Mouse (Mus musculus) neutrophil, adult 83 days (primary cell): Measurements from ENCODE around the gene Zfp58. TPM values are rescaled to one million over a fixed set of nuclear protein-coding genes. Genes with fewer than 3 reads are reported as not detected.

Source experiments
- total RNA-seq, 2 experiments: library from RNA; stranded (reverse); gene quantifications; one replicate each; pipeline ENCODE4 v1.2.4; 2023

The Zfp58 gene
- total RNA-seq, result 1 to 10 TPM; 3.6 to 5.8 TPM

DNA sequence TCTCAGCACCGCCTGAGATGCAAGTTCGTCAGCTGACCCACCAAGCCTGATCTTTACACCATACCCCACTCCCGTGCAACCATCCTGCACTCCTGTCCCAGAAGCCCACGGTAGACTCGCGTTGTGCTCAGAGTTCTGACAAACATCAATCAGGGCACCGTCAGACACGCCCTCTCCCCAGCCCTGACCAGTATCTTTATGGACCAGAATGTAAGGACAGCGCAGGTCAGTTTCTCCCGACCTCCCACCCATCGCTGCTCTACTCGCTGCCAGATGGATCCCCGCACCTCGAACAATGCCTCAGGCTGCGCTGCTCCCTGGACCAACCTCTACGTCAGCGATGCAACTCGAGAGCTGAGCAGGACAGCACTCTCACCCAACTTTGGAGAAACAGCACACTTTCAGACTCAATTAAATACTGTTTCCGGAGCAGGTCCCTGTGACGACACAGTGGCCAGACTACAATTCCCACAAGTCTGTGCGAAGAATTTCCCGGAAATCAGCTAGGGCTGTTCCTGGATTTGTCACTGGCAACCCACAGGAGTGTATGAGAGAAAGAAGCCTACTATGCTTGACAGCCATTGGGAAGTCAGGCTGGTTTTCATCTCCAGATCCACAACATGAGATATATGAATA lies at the start of gene Zfp58:
Gene Zfp58 (minus strand): TSS at position 472 of the 636 bp plus-strand sequence.

DNA sequence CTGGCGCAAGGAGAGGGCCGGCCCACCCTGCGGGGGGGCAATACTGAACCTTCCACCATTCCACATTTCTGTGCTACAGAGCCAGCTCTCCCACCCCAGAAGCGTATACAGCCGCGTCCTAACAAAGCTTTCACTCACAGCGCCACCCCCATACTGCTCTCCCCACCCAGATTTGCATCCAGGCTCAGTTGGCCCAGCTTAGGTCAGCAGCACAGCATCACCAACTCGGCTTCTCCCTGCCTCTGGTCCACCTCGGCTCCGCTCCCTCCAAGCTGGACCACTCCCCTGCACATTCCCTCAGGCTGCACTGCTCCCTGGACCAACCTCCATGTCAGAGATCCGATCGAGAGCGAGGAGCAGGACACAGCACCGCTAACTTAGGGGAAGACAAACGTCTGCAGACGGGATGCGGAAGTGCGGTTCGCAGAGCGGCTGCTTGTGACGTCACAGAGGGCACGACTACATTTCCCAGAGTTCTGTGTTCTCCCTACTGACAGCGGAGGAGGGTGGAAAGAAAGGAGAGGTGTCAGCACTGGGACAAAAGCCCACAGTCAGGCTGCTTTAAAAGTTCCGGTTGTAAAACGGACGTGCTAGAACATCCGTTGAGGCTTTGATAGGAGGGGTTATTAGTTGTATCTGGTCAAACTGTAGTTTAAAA lies 25.5 kb upstream of the Zfp58 start, which contains the start of the genes Gm26965 and Zfp87:
Gene Gm26965 (minus strand): TSS at position 399 of the 658 bp plus-strand sequence.
Gene Zfp87 (minus strand): TSS at position 425 of the 658 bp plus-strand sequence.

DNA sequence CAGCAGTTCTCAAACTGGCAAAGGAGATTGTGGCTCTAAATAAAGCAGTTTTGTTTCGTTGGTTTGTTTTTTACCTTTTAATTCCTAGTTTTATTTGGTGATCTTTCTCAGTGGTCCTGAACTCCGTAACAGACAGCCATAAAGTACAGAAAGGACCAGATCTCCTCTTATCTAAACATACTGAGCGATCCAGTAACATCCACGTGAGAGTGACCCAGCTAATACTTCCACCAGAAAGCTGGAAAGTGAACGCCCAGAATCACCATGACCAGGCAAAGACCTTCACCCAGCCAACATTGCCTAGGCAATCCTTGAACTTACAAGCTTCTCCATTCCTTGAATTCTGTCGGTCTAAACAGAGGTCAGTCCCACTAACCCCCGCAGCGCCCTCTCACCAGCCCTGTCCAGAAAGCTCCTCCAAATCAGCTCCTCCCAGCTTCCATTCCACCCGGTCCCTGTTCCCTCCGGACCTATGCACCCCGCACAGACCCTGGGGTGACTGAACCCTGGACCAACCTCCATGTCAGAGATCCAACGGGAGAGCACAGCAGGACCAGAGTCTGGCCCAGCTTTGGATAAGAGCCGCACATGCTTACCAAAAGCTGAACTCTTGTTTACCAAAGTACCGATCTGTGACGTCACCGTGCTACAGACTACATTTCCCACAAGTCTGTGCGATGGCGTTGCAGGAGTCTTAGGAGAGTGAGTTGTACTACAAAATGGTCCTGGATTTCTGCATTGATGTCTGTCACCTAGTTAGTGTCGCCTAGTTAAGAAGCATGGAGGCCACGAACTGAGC lies 16.5 kb downstream of the Zfp58 start, which contains the start of gene Zfp874b:
Gene Zfp874b (minus strand): TSS at position 634 of the 799 bp plus-strand sequence.

DNA sequence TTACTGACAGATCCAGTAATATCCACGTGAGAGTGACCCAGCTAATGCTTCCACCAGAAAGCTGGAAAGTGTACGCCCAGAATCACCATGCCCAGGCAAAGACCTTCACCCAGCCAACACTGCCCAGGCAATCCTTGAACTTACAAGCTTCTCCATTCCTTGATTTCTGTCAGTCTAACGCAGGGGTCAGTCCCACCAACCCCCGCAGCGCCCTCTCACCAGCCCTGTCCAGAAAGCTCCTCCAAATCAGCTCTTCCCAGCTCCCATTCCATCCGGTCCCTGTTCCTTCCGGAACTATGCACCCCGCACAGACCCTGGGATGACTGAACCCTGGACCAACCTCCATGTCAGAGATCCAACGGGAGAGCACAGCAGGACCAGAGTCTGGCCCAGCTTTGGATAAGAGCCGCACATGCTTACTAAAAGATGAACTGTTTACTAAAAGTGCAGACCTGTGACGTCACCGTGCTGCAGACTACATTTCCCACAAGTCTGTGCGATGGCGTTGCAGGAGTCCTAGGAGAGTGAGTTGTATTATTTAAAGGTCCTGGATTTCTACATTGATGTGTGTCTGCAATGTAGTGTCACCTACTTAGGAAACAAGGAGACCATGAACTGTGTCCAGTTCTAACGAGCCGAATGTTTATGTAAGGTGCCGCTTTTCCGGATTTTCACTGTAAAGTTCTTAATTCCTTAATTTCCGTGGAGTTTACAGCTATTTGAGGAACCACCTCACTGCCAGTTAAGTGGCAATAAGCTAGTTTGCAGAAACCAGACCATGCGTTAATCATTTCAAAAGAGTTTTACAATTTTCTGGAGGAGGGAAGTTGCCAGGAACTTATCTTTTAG lies 49.0 kb downstream of the Zfp58 start, which contains the start of gene Zfp874a:
Gene Zfp874a (minus strand): TSS at position 453 of the 849 bp plus-strand sequence.

Other genes starting within 250 kb of the Zfp58 start
- 1 to 10 TPM; 1.5 to 2.0 TPM for gene Zfp458, start 222.1 kb downstream of the Zfp58 start, total RNA-seq
- gene Zfp457, start 194.1 kb downstream of the Zfp58 start, total RNA-seq, result under 1 TPM in 1 of 2 experiments, not detected in 1; 0.46 TPM
- 1 to 10 TPM; 5.3 to 6.4 TPM for gene Zfp595, start 168.0 kb downstream of the Zfp58 start, total RNA-seq
- 1 to 10 TPM in 1 of 2 experiments, not detected in 1; 3.0 TPM for gene Gm28044, start 140.0 kb downstream of the Zfp58 start, total RNA-seq
- 1 to 10 TPM; 6.1 to 7.3 TPM for gene Zfp953, start 139.9 kb downstream of the Zfp58 start, total RNA-seq
- gene Gm28041, start 124.8 kb downstream of the Zfp58 start, total RNA-seq, result 1 to 10 TPM in 1 of 2 experiments, under 1 TPM in 1; 0.90 to 1.8 TPM
- gene Zfp456, start 124.7 kb downstream of the Zfp58 start, total RNA-seq, result 1 to 10 TPM; 1.1 to 1.7 TPM
- 1 to 10 TPM; 4.0 to 4.2 TPM for gene Zfp429, start 100.7 kb downstream of the Zfp58 start, total RNA-seq
- gene Zfp459, start 79.1 kb downstream of the Zfp58 start, total RNA-seq, result under 1 TPM; 0.09 to 0.42 TPM
- 1 to 10 TPM; 2.8 to 3.3 TPM for gene Zfp874a, start 48.9 kb downstream of the Zfp58 start, total RNA-seq
- 1 to 10 TPM; 6.6 to 9.1 TPM for gene Zfp874b, start 16.3 kb downstream of the Zfp58 start, total RNA-seq
- gene Gm26965, start 25.6 kb upstream of the Zfp58 start, total RNA-seq, result not detected
- gene Zfp87, start 25.6 kb upstream of the Zfp58 start, total RNA-seq, result 10 to 100 TPM; 10.9 to 14.0 TPM
- gene Zfp748, start 53.3 kb upstream of the Zfp58 start, total RNA-seq, result 1 to 10 TPM; 5.7 to 5.9 TPM
- gene Zfp729b, start 109.2 kb upstream of the Zfp58 start, total RNA-seq, result 1 to 10 TPM; 8.9 to 9.8 TPM
- gene Gm49345, start 137.2 kb upstream of the Zfp58 start, total RNA-seq, result under 1 TPM; 0.39 to 0.42 TPM
- 10 to 100 TPM in 1 of 2 experiments, 1 to 10 TPM in 1; 9.4 to 11.5 TPM for gene Zfp729a, start 137.2 kb upstream of the Zfp58 start, total RNA-seq
- 1 to 10 TPM; 5.5 to 6.5 TPM for gene Zfp738, start 186.5 kb upstream of the Zfp58 start, total RNA-seq
- 1 to 10 TPM; 6.5 to 6.6 TPM for gene Zfp65, start 228.6 kb upstream of the Zfp58 start, total RNA-seq